Mouse (Mus musculus) bone marrow, adult 2 months (tissue): ENCODE measurements around the gene Glis3.

Experiments used
- CTCF ChIP-seq: fragments of 200-500 bp; IDR thresholded peaks from 2 replicates; pipeline ENCODE4 v1.5.1; 2011; ENCODE audit warnings: low read length, control low read depth; ENCODE audit not compliant: control insufficient read depth, insufficient read depth
- POLR2A ChIP-seq: fragments of 200-500 bp; IDR thresholded peaks from 2 replicates; pipeline ENCODE4 v1.6.1; 2011; ENCODE audit warnings: low read depth, mild to moderate bottlenecking, control low read depth, low read length, borderline replicate concordance; ENCODE audit not compliant: control insufficient read depth

DNA sequence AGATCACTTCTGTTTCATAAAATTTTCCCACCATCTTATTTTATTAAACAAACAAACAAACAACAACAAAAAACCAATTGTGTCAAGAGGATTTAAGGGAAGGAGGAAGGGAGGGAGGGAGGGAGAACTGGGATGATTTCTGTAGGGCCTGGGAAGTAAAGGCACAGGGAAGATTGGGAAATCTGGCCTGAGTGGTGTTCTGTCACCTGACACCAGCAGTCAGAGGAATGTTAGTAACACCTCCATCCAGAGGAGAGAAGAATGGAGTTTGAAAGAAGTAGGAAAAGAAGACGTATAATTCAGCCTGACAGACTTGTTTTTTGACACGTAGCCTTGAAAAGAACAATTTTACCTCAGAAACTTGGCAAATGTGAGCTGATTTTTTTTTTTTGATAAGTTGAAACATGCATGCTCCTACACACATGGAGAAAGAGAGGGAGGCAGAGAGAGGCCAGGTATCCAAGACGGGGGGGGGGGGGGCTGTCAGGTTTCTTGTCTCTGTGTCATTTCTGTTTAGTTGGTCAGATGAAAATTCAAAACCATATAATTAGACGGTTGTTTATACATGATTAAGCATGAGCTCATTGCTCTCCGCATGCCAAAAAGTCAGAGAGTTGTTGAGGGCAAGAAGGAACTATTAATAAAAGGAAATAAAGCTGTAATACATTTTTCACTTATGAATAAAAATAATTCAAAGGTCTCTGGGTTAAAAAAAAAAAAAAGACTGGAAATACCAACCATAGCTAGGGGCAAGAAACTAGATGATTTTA lies 122.1 kb downstream of the Glis3 start:
- TF ChIP-seq POLR2A (no peak), CTCF (no peak)
